Mouse (Mus musculus): Measurements from ENCODE around the gene Atp2b1.

Atp2b1 gene

DNA sequence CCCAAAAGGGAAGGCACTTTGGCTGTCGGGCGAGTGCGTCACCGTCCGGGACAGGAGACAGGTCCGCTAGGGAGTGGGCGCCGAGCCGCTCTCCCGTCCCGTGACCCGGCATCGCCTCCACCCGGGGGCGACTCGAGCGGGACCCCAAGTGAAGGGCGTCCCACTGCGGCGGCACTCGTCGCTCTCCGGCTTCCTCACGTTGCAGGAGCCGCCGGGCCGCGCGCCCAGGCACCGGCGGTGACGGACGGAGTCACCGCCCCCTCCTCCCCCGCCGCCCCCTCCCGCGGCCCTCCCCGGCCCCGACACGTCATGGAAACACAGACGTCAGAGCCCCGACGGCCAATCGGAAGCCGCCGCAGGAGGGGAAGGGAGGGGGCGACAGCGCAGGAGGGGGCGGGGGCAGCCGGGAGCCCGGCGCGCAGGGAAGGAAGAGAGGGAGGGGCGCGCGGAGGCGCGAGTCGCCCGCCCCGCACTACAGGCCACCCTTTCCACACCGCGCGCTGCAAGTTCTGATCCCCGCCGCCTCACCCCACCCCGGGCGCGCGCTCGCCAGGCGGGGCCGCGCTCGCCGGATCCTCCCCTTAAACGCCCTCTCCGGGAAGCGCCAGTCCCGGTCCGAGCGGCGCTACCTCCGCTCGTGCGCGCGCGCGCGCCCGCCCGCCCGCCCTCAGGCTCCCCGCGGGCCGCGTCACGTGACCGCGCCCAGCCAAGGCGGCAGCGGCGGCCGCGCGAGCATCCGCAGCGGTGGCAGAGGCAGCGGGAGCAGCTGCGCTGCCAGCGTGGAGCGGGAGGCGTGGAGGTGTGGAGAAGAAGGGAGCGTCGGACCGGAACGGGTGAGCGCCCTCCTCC lies at the start of gene Atp2b1:
Atp2b1 (plus strand) TSS at position 446 of the 849 bp plus-strand sequence.
- DNase-seq (ENCODE audit: low read depth): peak; percentile 89

DNA sequence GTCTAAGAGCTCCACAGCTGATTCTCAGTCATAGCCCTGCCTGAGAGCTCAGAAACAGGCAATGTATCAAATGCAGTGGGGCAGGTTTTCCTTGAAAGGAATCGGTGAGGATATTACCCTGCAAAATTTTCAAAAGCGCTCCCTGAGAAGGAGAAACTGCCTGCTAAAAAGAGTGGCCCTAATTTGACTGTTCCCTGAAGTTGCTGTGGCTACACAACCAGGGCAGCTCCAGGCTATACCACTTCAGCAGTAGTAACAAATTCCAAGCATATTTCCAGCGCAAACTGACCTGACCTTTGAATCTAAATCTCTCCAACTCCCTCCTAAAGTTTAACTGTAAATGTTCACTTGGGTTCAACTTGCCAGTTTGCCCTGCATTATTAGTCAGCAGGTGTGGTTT lies 49.4 kb upstream of the Atp2b1 start:
- no peak for DNase-seq (ENCODE audit: low read depth)

- no peak for DNase-seq (ENCODE audit: low read depth)
Observed at GRCm38 (mm10) chr10:98866836-98867370, 47.3 kb upstream of the Atp2b1 start.

DNA sequence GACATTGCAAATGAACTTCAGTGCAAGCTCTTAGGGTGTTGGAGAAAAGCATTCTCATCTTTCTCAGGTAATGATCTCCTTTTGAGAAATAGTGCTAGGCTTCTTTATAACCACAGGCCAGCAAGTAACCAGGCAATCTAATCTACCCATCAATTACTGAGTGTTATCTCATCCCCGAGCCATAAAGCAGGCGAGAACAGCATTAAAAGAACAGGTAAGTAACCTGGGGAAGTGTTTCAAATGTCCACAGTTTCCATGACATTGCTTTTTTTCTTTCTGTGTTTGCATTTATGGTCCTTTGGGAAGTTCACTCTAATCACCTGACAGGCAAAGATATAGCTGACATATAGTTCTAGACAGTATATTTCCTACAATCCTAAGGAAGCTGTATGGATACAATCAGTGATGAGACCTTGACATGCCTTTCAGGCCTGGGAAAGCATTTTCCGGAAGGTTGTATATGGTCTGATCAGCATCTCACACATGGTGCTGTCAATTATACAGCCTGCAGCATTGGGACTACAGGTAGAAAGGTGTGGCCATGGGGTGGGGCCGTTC lies 45.8 kb upstream of the Atp2b1 start:
- no peak for DNase-seq (ENCODE audit: low read depth)

DNA sequence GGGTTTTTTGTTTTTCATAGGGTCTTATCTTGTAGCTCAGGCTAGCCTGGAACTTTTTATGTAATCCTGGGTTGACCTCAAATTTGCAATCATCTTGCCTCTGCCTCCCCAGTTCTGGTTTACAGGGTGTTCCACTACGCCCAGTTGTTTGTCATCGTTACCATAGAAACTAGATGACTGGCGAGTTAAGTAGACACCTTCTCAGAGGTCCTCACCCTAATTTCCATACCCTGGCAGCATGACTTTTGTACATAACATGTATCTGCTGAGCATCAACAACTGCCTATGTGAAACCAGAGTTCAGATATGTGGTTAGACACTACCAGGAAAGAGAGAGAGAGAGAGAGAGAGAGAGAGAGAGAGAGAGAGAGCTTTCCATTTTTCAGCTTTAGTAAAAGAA lies 36.4 kb upstream of the Atp2b1 start:
- peak; percentile 51 for DNase-seq (ENCODE audit: low read depth)

DNA sequence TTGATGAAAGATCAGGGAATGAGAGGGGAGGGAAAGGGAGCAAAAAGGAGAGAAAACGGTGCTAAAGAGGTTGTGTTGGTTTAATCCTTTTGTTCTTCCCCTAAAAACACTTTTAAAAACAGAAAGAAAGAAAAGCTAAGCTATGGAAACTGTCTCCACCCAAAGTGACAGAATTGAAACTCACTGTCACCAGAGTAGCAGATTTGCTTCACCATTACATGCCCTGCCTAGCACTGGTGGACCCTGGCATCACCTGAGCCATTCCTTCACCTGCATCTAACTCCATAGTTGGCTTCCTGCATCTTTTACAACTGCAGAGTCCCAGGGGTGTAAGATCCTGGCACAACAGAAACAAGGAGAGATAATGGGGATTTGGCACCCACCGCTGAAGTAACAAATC lies 35.6 kb upstream of the Atp2b1 start:
- no peak for DNase-seq (ENCODE audit: low read depth)

DNA sequence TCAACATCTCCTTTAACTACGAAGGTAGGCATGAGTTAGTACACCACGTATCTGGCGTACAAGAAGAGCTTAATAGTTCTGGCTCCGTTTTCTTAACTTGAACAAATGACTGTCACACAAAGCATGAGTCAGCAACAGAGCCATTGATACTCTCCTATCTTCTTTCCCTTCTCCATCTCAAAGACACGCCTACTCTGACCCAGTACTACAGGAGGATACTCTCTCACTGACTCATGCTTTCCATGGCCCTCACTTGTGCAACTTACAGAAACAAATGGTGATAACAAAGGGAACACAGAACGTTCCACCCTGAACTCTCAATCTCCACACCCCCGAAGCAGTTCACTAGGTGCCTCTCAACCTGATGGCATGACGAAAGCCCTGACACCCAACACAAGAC lies 34.1 kb upstream of the Atp2b1 start:
- DNase-seq (ENCODE audit: low read depth): peak; percentile 66

DNA sequence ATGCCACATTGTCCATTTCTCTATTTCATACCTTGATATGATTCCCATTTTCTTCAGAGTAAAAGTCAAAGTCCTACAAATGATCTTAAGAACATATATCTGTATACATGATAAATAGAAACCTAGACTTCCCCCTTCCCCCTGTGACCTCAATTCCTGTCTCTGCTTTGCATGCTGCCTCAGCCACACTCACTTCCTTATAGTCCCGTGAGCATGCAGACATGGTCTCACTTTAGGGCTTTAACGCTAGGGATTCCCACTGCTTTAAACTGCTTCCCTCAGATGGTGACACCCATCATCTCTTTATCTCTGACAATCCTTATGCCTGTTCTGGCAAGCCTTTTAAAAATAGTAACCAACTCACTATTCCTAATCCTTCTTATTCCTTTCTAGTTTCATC lies 33.5 kb upstream of the Atp2b1 start:
- DNase-seq (ENCODE audit: low read depth): no peak

GRCm38 (mm10) chr10:98881492-98881891 lies 32.7 kb upstream of the Atp2b1 start:
- no peak for DNase-seq (ENCODE audit: low read depth)

- no peak for DNase-seq (ENCODE audit: low read depth)
Observed at GRCm38 (mm10) chr10:98882587-98882986, 31.6 kb upstream of the Atp2b1 start.

GRCm38 (mm10) chr10:98884445-98884844 lies 29.8 kb upstream of the Atp2b1 start:
- no peak for DNase-seq (ENCODE audit: low read depth)

GRCm38 (mm10) chr10:98886770-98887271 lies 27.4 kb upstream of the Atp2b1 start:
- no peak for DNase-seq (ENCODE audit: low read depth)

DNA sequence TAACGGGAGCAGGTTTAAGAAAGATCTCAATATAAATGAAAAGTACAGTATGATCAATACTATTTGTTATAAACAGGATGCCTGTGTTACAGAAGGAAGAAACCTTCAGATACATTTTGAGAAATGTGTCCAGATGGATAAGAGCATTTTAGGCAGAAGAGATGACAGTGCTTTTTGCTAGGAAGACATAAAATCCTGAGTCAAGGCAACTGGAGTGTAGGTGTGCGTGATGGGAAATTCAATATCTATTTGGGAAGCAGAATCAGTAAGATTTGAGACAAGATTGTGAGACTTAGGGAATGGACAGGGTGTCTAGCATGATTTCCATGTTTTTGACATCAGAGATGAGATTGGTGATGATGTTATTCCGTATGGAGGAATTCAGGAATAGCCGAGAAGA lies 22.8 kb upstream of the Atp2b1 start:
- no peak for DNase-seq (ENCODE audit: low read depth)

- DNase-seq (ENCODE audit: low read depth): no peak
Observed at GRCm38 (mm10) chr10:98897507-98897906, 16.7 kb upstream of the Atp2b1 start.

GRCm38 (mm10) chr10:98897913-98898748 lies 16.1 kb upstream of the Atp2b1 start:
- DNase-seq (ENCODE audit: low read depth): no peak

GRCm38 (mm10) chr10:98901533-98901932 lies 12.7 kb upstream of the Atp2b1 start:
- no peak for DNase-seq (ENCODE audit: low read depth)

GRCm38 (mm10) chr10:98905987-98906386 lies 8.2 kb upstream of the Atp2b1 start:
- peak; percentile 74 for DNase-seq (ENCODE audit: low read depth)

DNA sequence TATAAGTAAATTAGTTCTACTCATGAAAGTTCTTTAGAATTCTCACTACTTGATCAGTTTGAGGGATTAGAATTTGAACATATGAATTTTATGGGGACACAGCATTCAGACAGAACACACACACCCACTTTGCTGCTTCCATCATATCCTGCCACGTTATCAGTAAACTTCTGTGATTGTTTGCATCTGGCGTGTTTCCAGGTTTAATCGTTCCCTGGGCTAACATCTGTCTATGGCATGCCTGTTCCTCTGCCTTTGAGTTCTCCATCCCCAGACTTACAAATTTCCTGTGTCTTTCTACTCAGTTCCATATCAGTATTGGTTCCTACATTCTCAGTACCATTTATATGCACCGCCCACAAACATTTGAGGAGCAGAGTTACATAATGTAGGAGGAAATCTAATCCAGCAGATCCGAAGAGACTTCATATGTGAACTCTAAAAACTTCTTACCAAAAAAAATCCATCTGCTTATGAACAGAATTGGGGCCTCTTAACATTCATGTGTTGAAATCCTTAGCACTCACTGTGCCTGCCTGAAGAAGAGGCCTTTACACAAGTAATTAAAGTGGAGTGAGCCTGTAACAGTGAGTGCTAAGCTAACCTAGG lies 7.2 kb upstream of the Atp2b1 start:
- DNase-seq (ENCODE audit: low read depth): peak; percentile 64

DNA sequence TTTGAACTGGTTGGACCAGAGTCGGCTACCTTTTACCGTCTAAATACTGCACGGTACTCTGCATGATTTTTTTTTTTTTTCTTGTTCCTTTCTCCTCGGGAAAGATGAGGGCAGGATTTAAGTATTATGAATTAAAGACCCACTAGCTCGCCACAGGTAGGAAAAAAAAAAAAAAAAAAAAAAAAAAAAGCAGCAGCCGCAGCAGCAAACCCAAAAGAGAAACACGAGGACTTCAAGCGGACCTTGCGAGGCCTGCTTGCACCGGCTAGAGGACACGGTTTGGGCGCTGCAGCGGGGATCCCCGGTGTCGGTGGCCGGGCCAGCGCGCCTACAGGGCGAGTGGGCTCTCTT lies 621 bp upstream of the Atp2b1 start:
- no peak for DNase-seq (ENCODE audit: low read depth)

DNA sequence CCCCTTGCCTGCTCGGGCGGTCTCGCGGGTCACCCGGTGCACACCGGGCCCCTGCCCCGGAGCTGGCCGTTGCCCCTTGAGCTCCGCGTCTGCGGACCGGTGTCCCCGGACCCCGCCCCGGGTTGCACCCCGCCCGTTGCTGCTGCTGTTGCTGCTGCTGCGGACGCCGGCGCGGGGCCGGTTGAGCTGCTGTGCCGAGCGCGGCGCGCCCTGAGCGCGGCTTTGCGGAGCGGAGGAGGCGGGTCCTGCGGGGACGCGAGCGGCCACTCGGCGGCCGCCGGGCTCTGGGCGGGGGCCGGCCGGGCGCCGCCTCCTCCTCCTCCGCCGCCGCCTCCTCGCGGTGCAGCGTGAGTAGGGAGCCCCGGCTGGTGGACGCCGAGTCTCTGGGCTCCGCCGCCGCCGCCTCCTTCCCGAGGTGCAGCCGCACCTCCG lies 620 bp downstream of the Atp2b1 start:
- peak; percentile 60 for DNase-seq (ENCODE audit: low read depth)

- no peak for DNase-seq (ENCODE audit: low read depth)
Observed at GRCm38 (mm10) chr10:98915398-98915931, 1.3 kb downstream of the Atp2b1 start.

Measured in c-Kit-positive CD71-positive TER-119-negative erythroid progenitor cells, embryonic 14.5 days (primary cell).